Mouse (Mus musculus) adrenal gland, adult 18-20 months (tissue): ENCODE data around the gene Olfr1293-ps. TPM values are rescaled to one million over a fixed set of nuclear protein-coding genes. Genes with fewer than 3 reads are reported as not detected.

Experiments
- DNase-seq, 2 experiments: peaks; one replicate each; pipeline ENCODE4 v3.0.0; 2021 to 2022; ENCODE audit warnings: low spot score in 2 of 2
- long read RNA-seq, 2 experiments: library from polyadenylated mRNA; stranded (forward); transcript quantifications; one replicate each; pipeline ENCODE4 v2.0.0; 2021
- total RNA-seq, 2 experiments: library from RNA; stranded (reverse); gene quantifications; 1 replicate in 1 of 2; 2 replicates in 1 of 2; pipeline ENCODE4 v1.2.3; 2021

Olfr1293-ps gene
- total RNA-seq, result not detected
- long read RNA-seq, experiment 1, result 0 reads
- long read RNA-seq, experiment 2, result 0 reads

DNA sequence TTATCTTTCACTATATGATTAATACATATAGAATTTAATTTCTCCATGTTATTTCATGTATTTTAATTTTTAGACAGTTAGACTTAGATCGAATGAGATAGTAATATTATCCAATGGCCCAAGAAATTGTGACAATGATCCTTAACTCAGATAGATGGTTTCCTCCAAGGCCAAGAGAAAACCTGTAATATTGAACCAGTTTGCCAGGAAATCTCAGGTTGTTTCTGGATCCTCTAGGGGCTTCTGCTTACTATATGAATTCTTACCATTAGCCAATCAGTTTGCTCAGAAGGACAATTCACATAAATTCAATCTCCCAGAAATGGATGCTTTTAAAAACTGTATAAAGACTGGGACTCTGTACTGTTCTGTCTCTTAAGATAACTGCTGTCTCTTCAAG, at the start of gene Olfr1293-ps:
Gene Olfr1293-ps, plus strand, starts transcription at position 301 of the 400 bp plus-strand sequence.
- no peak for DNase-seq

GRCm38 (mm10) chr2:111480519-111480918, 44.5 kb upstream of the Olfr1293-ps start, which contains the start of gene Olfr1289:
TSS of gene Olfr1289 (plus strand) at chr2:111480819.
- DNase-seq, result no peak

- no peak for DNase-seq
Observed at GRCm38 (mm10) chr2:111493729-111494128, 31.3 kb upstream of the Olfr1293-ps start, which contains the start of gene Olfr1290. TSS of gene Olfr1290 (minus strand) at chr2:111493829.

DNA sequence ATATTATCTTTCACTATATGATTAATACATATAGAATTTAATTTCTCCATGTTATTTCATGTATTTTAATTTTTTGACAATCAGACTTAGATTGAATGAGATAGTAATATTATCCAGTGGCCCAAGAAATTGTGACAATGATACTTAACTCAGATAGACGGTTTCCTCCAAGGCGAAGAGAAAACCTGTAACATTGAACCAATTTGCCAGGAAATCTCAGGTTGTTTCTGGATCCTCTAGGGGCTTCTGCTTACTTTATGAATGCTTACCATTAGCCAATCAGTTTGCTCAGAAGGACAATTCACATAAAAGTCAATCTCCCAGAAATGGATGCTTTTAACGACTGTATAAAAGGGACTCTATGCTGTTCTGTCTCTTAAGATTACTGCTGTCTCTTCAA, 28.1 kb upstream of the Olfr1293-ps start, which contains the start of gene Olfr1291-ps1:
Gene Olfr1291-ps1, plus strand, starts transcription at position 301 of the 400 bp plus-strand sequence.
- DNase-seq, result no peak

GRCm38 (mm10) chr2:111517451-111517850, 7.6 kb upstream of the Olfr1293-ps start:
- DNase-seq, result no peak

GRCm38 (mm10) chr2:111540191-111540590, 15.2 kb downstream of the Olfr1293-ps start, which contains the start of gene Olfr1294:
TSS of gene Olfr1294 (minus strand) at chr2:111540291.
- no peak for DNase-seq

- DNase-seq, result no peak
Observed at GRCm38 (mm10) chr2:111569581-111569980, 44.6 kb downstream of the Olfr1293-ps start, which contains the start of gene Olfr1295. TSS of gene Olfr1295 (minus strand) at chr2:111569681.

Other genes starting within 250 kb of the Olfr1293-ps start
- not detected for gene Olfr1278, start 235.1 kb upstream of the Olfr1293-ps start, total RNA-seq
- gene Olfr1279, start 224.6 kb upstream of the Olfr1293-ps start, total RNA-seq, result not detected
- gene Olfr1280, start 211.2 kb upstream of the Olfr1293-ps start, total RNA-seq, result not detected
- not detected for gene Olfr1281, start 198.7 kb upstream of the Olfr1293-ps start, total RNA-seq
- not detected for gene Olfr1282, start 189.1 kb upstream of the Olfr1293-ps start, total RNA-seq
- gene Olfr1283, start 158.4 kb upstream of the Olfr1293-ps start, total RNA-seq, result not detected
- not detected for gene Olfr1284, start 149.7 kb upstream of the Olfr1293-ps start, total RNA-seq
- not detected for gene Olfr1286, start 102.1 kb upstream of the Olfr1293-ps start, total RNA-seq
- gene Olfr1287, start 76.1 kb upstream of the Olfr1293-ps start, total RNA-seq, result not detected
- gene Olfr1288, start 51.1 kb upstream of the Olfr1293-ps start, total RNA-seq, result not detected
- not detected for gene Olfr1289, start 44.4 kb upstream of the Olfr1293-ps start, total RNA-seq
- not detected for gene Olfr1290, start 31.4 kb upstream of the Olfr1293-ps start, total RNA-seq
- not detected for gene Olfr1291-ps1, start 28.0 kb upstream of the Olfr1293-ps start, total RNA-seq
- gene Olfr1294, start 15.1 kb downstream of the Olfr1293-ps start, total RNA-seq, result not detected
- not detected for gene Olfr1295, start 44.5 kb downstream of the Olfr1293-ps start, total RNA-seq
- not detected for gene Olfr1297, start 101.3 kb downstream of the Olfr1293-ps start, total RNA-seq
- gene Olfr1298, start 124.0 kb downstream of the Olfr1293-ps start, total RNA-seq, result not detected
- gene Olfr1299, start 136.2 kb downstream of the Olfr1293-ps start, total RNA-seq, result not detected
- not detected for gene Olfr1301, start 225.8 kb downstream of the Olfr1293-ps start, total RNA-seq